Mouse (Mus musculus) liver, postnatal 0 days (tissue): ENCODE measurements at regions not wholly inside any gene's neighbourhood (a gene's known extent, or its start where the extent isn't known, plus 50 kb on each side); places are given as distances from the start of the nearest gene placed in this dataset.
A peak's percentile ranks its signal among the peaks of the same experiment; 100 is the strongest.

ENCODE experiments used
- ATAC-seq: fragments of 200-750 bp; cut with Nextera tagmentation; 2 replicates; pipeline ENCODE4 v1.8.0; 2017; ENCODE audit warnings: mild to moderate bottlenecking, moderate library complexity
- DNase-seq: peaks from one replicate; pipeline ENCODE4 v3.0.0-alpha.2; 2016
- H3K27ac ChIP-seq: fragments of 300-500 bp; sonication (generic); 2 replicates; pipeline ENCODE4 v1.5.1; 2014; ENCODE audit warnings: antibody characterized with exemption, moderate library complexity, mild to moderate bottlenecking, low read depth
- H3K27me3 ChIP-seq: fragments of 300-500 bp; sonication (generic); 2 replicates; pipeline ENCODE4 v1.6.1; 2014; ENCODE audit warnings: low read length, control low read depth, mixed read lengths; ENCODE audit not compliant: insufficient read depth
- H3K36me3 ChIP-seq: fragments of 300-500 bp; sonication (generic); replicated peaks from 2 replicates; pipeline ENCODE4 v1.6.1; 2014; ENCODE audit warnings: mild to moderate bottlenecking, control low read depth, low read length, moderate library complexity, mixed read lengths; ENCODE audit not compliant: insufficient read depth
- H3K4me1 ChIP-seq: fragments of 300-500 bp; sonication (generic); 2 replicates; pipeline ENCODE4 v1.6.1; 2014; ENCODE audit warnings: antibody characterized with exemption, mild to moderate bottlenecking, control low read depth; ENCODE audit not compliant: insufficient read depth
- H3K4me2 ChIP-seq: fragments of 300-500 bp; sonication (generic); 2 replicates; pipeline ENCODE4 v1.6.1; 2014; ENCODE audit warnings: low read depth, mild to moderate bottlenecking, low read length, moderate library complexity, mixed read lengths
- H3K4me3 ChIP-seq: fragments of 300-500 bp; sonication (generic); 2 replicates; pipeline ENCODE4 v1.5.1; 2014; ENCODE audit warnings: low read depth, low read length
- H3K9ac ChIP-seq: fragments of 300-500 bp; sonication (generic); replicated peaks from 2 replicates; pipeline ENCODE4 v1.6.1; 2014; ENCODE audit warnings: mild to moderate bottlenecking, moderate library complexity
- H3K9me3 ChIP-seq: fragments of 300-500 bp; sonication (generic); 2 replicates; pipeline ENCODE4 v1.6.1; 2016; ENCODE audit warnings: mild to moderate bottlenecking, control low read depth, low read length, mixed read lengths
- CTCF ChIP-seq: sonication (generic); IDR thresholded peaks from 2 replicates; pipeline ENCODE4 v1.5.1; 2016; ENCODE audit warnings: antibody characterized with exemption, low read depth
- EP300 ChIP-seq: IDR thresholded peaks from 2 replicates; pipeline ENCODE4 v1.6.1; 2016; ENCODE audit warnings: antibody characterized with exemption, low read depth, mild to moderate bottlenecking
- WGBS: fragments of 180-500 bp; shearing (Covaris S2); extraction: QIAGEN DNeasy Blood & Tissue Kit; methylation state at CpG from one replicate; pipeline ENCODE4 v1.1.7; 2014; ENCODE audit not compliant: insufficient replicate concordance; 5-methylcytosine and 5-hydroxymethylcytosine counted together

DNA sequence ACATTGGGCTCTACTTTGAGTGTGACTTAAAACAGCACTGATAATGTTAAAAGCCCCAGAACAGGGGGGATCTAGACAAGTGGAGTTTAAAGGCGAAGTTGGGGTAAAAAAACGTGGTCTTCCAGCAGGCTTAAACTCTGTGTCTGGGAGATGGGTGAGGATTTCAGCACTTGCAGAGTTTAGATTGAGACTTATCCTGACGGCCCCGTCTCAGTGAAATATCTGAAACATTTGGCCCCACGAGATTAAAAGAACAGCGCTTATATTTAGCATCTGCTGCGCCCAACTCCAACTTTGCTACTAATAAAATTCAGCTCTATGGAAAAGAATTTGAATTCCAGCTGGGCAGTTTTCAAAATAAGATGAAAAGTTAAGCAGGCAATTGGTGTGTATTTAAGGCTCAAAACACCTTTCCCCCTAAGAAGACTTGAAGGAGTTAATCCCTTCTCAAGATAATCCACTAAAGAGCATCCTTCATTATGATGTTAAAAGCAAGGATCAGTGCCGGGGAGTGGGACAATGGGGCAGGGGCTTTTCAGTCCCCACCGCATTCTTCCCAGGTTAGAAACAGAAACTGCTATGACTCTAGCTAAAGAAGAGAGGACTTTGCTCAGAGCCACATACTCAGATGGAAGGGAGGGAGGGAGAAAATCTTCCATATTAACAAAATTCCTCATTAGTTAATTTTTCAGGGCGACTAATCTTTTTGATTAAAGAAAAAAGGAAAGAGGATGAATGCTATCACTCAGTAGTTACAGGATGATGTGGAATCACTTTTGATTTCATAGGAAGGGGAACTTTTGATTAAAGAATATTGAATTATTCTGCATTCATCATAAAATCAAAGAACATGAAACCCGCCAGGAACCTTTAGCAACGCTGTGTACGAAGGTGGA, 225.1 kb upstream of the Nr2f2 start:
- Histone ChIP-seq H3K9me3 (no peaks in the 10 kb centered on the region), H3K4me3 (no peak overlapping the region), H3K4me2 (no peak overlapping the region), H3K27ac (no peak overlapping the region), H3K27me3 (no peaks in the 10 kb centered on the region), H3K9ac (no peak overlapping the region), H3K36me3 (no peaks in the 10 kb centered on the region), H3K4me1 (no peaks in the 10 kb centered on the region)
- DNase-seq (no peak), ATAC-seq (no peak)
- WGBS, result 45% methylated on average over 13 of the region's 13 CpGs
- TF ChIP-seq EP300, result no peak
- TF ChIP-seq CTCF, result no peak

GRCm38 (mm10) chr7:70589713-70590112, 223.2 kb upstream of the Nr2f2 start:
- ATAC-seq, result no peak

GRCm38 (mm10) chr7:70588061-70588460, 221.5 kb upstream of the Nr2f2 start:
- Histone ChIP-seq H3K9me3 (no peaks in the 10 kb centered on the region), H3K27ac (no peak overlapping the region), H3K27me3 (no peaks in the 10 kb centered on the region), H3K36me3 (no peaks in the 10 kb centered on the region), H3K9ac (no peak overlapping the region), H3K4me1 (no peaks in the 10 kb centered on the region), H3K4me3 (no peak overlapping the region), H3K4me2 (no peak overlapping the region)
- WGBS, result 70% methylated on average over 1 of the region's 1 CpGs
- ATAC-seq (no peak), DNase-seq (no peak)
- no peak for TF ChIP-seq CTCF
- no peak for TF ChIP-seq EP300

More at GRCm38 (mm10) chr7:70589713-70590112, 223.2 kb upstream of the Nr2f2 start:
- H3K9me3 ChIP-seq, result no peaks in the 10 kb centered on the region
- TF ChIP-seq EP300, result no peak
- no peak for TF ChIP-seq CTCF
- no peaks in the 10 kb centered on the region for H3K36me3 ChIP-seq
- no peaks in the 10 kb centered on the region for H3K4me1 ChIP-seq
- no peaks in the 10 kb centered on the region for H3K27me3 ChIP-seq
- no peak overlapping the region for H3K9ac ChIP-seq
- H3K27ac ChIP-seq, result no peak overlapping the region
- no peak overlapping the region for H3K4me2 ChIP-seq
- 61% methylated on average over 5 of the region's 5 CpGs for WGBS
- H3K4me3 ChIP-seq, result no peak overlapping the region
- DNase-seq, result no peak

GRCm38 (mm10) chr7:70584480-70584879, 217.9 kb upstream of the Nr2f2 start:
- Histone ChIP-seq H3K36me3 (no peaks in the 10 kb centered on the region), H3K27ac (no peak overlapping the region), H3K4me1 (no peaks in the 10 kb centered on the region), H3K27me3 (no peaks in the 10 kb centered on the region), H3K4me2 (no peak overlapping the region), H3K9me3 (no peaks in the 10 kb centered on the region), H3K9ac (no peak overlapping the region), H3K4me3 (no peak overlapping the region)
- ATAC-seq (peak; percentile 81), DNase-seq (peak; percentile 27)
- WGBS, result 52% methylated on average over 13 of the region's 13 CpGs
- TF ChIP-seq CTCF (no peak), EP300 (no peak)

DNA sequence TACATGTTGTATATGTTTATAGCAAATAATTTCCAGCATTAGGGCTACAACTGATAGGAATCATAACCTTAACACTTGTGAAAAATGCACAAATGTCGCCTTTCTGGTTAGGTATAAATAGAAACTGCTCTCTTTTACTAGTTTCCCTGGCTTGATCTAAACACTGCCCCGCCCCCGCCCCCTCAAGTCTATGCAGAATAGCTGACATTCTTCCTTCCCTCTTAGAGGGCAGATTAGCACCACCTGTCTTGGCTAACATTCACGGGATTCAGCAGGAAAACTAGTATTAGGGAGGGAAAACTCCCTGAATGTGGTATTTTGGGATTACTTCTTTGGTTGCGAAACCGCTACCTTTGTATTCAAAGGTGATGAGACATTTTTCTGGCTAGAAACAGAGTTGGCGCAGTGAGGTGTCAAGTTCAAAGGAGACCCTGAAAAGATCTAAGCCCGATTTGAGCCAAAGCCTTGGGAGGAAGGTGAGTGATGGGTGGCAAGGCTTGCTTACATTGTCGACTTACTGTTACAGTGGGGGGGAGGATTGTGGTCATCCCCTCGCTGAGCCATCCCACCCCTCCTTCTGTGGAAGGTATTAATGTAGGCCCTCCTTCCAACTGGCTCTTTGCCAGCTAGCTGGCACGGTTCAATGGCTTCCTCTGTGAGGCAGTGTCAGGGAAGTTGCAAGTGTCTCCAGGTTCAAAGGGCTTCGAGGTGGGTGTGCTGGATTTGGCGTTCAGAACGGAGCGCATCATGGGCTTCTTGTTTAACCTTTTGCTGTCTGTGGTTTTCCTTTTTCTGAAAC, 209.8 kb upstream of the Nr2f2 start:
- TF ChIP-seq EP300 (no peak), CTCF (no peak)
- Histone ChIP-seq H3K4me3 (no peak overlapping the region), H3K4me1 (peaks cover 5% of the 10 kb centered on the region; the same call in 1 of the 2 replicates), H3K27me3 (no peaks in the 10 kb centered on the region), H3K27ac (no peak overlapping the region), H3K4me2 (no peak overlapping the region), H3K36me3 (no peaks in the 10 kb centered on the region), H3K9me3 (no peaks in the 10 kb centered on the region), H3K9ac (no peak overlapping the region)
- ATAC-seq, result no peak
- WGBS, result 39% methylated on average over 15 of the region's 15 CpGs
- DNase-seq, result peak; percentile 15

DNA sequence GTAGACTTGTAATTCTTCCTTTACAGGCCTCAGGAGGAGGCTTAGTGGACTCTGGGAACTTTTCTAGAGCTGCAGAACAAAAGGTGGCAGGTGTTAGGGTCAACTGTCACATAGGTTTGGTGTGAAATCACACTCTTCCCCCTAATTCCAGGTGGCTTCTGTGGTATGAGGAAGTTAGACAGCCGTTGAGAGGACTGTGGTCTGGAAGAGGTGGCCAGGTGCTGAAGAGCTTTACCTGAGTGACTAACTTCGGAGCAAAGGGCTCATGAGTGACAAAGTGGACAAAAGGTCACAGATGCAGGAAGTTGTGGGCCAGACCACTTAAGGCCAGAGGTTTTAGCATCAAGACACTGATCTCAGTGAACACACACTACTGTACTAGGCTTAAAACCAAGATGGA, 209.1 kb upstream of the Nr2f2 start:
- no peaks in the 10 kb centered on the region for H3K27me3 ChIP-seq
- DNase-seq, result no peak
- H3K36me3 ChIP-seq, result no peaks in the 10 kb centered on the region
- 32% methylated on average over 2 of the region's 2 CpGs for WGBS
- H3K4me2 ChIP-seq, result no peak overlapping the region
- no peak overlapping the region for H3K9ac ChIP-seq
- ATAC-seq, result no peak
- H3K4me1 ChIP-seq, result peaks cover 5% of the 10 kb centered on the region; the same call in 1 of the 2 replicates
- H3K4me3 ChIP-seq, result no peak overlapping the region
- H3K9me3 ChIP-seq, result no peaks in the 10 kb centered on the region
- TF ChIP-seq EP300 (no peak), CTCF (no peak)
- H3K27ac ChIP-seq, result no peak overlapping the region
